Mouse (Mus musculus) monocyte, adult 5-6 weeks (primary cell): ENCODE measurements at regions not wholly inside any gene's neighbourhood (a gene's known extent, or its start where the extent isn't known, plus 50 kb on each side); places are given as distances from the start of the nearest gene placed in this dataset.

Experiments
- ATAC-seq: fragments of 153-309, 156-312 bp; replicated peaks from 2 replicates; pipeline ENCODE4 v1.8.0; 2017; ENCODE audit warnings: mild to moderate bottlenecking; ENCODE audit not compliant: low TSS enrichment, insufficient number of reproducible peaks, severe bottlenecking, poor library complexity, low FRiP score

- ATAC-seq = no peak
Measured at GRCm38 (mm10) chr1:190444366-190444765, 273.9 kb upstream of the Prox1 start.

GRCm38 (mm10) chr1:190443234-190443633, 272.7 kb upstream of the Prox1 start:
- ATAC-seq = no peak

- ATAC-seq = no peak
Measured at GRCm38 (mm10) chr1:190442166-190442565, 271.7 kb upstream of the Prox1 start.

DNA sequence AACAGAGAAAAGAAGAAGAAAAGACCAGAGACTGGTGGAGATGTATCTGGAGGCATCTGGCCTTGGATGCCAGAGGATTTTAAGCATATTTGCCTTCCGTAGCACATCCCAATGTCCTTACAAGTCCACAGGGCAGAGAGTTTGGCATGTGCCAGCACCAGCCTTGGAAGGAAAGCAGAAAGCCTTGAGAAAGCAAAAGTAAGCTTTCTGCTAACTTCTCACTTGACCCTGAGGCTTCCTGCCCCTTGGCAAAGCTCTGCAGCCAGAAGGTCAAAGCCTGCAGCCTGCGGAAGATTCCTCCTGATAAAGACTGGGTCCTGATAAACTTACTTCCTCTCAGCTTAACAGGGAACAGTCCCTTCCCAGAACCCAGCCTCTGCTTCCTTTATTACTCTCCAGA, 268.3 kb upstream of the Prox1 start:
- ATAC-seq = no peak

- ATAC-seq = no peak
Measured at GRCm38 (mm10) chr1:190422874-190423273, 252.4 kb upstream of the Prox1 start.

DNA sequence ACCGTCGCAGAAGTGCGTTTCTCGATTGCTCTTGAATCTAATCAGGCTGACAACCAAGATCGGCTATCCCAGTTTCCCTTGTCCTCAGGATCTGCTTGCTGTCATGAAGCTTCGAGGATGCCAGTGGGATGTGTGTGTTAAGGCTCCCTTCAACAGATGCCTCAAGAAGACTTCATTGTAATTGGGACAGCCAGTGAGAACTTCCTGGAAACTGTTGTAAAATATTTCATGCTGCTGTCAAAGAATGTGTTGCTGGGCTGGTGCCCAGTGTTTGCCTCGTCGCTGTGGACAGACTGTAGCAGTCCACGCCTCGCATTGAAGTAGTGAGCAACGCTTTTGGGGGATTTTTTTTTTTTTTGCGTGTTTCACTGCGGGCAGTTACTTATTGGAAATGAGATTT, 249.2 kb upstream of the Prox1 start:
- ATAC-seq = no peak

DNA sequence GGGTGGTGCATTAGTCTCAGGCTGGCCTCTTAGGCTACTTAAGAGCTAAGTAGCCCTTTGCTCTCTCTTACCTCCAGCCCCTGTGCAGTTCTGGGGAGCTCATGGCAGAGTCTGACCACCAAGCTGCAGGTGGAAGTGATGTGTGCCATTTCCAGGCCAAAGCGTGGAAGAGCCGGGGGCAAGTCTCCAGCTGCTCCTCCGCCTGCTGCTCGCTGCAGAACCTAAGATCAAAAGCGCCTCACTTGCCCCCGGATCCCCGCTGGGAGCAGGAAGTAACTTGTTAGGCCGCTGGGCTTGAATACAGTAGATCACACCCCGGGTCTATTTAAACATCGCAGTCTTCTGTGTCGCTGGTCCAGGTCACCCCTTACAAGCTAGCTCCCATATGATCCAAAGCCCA, 246.8 kb upstream of the Prox1 start:
- no peak for ATAC-seq

- ATAC-seq = no peak
Measured at GRCm38 (mm10) chr1:190411756-190412155, 241.2 kb upstream of the Prox1 start.

- no peak for ATAC-seq
Measured at GRCm38 (mm10) chr1:190403335-190403734, 232.8 kb upstream of the Prox1 start.

DNA sequence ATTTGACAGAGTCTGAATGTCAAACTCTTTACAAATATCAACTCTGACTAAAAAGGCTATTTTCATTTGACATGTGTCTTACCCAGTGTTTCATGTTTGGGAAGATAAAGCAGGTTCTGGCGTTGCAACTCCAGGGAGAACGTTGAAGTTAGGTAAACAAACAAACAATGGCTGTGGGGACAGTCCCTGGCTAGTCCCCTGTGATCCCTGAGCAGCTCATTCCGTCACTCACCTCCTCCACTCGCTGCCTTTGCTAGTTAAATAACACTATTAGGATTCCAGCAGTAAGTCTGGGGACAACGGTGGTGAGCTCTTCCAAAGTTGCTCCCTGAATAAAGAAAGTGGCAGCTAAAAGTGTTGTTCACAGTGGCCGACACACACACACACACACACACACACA, 227.8 kb upstream of the Prox1 start:
- no peak for ATAC-seq

DNA sequence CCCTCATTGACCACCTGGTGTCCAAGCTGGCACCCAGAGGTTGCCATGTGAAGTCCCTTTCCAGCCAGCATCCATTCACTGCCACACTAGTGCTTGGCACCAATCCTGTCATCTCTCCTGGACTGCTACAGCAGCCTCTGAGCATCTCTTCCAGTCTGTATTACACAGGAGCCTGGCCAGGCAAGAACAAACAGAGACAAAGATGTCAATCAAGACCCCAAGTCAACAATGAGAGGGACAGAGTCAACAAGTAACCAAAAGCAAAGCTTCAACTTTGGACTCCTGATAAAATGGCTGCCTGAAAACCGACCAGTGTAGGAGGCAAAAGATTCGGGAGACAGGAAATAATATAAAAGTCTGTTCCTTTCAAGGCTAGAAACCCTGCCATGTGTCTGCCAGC, 227.3 kb upstream of the Prox1 start:
- no peak for ATAC-seq

DNA sequence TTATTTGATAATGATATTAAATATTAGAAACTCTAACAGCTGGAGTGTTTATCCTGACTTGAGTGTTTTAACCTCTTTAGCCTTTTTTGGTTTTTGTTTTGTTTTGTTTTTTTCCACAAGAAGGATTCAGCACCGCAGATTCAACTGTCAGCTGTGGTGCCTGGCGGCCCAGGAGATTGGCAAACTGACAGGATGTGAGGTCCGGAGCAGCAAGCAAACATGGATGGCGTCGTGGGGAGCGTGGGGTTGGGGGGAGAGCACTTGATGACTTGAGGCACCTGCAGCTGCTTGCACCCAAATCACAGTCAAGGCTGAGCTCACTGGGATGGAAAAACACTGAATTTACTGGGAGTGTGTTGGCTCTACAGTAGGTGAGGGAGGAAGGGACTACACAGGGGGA, 222.5 kb upstream of the Prox1 start:
- ATAC-seq = no peak

- no peak for ATAC-seq
Measured at GRCm38 (mm10) chr1:190388853-190389252, 218.3 kb upstream of the Prox1 start.

DNA sequence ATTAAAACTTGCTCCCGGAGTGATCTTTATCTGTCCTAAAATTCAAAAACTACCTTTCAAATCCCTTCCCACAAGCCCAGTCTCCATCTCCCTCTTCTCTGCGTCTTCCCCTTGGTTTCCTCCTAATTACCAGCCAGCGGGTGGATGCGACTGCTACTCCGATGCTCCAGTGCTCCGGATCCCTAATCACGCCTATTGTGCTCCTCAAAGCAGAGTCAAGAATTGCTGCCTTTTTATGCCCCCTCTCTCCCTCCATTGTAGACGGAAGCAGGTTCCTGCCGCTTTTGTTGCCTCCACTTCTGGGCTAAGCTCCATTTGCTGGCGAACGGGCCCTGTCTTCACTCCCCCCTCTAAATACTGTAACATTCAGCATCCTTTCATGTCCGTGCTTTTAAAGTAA, 214.0 kb upstream of the Prox1 start:
- no peak for ATAC-seq

DNA sequence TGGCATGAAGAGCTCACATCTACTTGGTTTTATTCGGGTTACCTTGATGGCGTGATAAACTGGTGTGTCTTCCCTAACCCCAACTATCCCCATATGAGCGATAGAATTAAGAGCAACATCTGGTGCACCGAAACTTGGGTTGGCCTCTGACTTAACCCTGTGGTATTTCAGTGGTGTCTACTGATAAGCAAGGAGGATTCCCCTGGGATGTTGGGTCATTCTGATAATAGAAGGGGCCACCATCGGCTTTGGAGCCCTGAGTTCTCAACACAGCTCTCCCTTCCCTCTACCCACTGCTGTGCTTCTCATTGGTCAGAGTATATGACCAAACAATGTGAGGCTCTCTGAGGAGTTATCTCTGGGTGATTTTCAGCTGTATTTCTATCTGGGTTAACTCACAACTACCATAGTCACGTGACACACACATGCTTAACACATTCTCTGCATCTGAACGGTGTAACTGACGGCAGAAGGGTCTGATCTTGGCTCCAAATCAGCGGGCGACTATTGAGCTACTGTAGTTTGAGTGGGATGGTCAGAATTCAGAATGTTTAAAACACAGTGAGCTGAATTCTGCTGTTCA, 212.8 kb upstream of the Prox1 start:
- ATAC-seq = no peak

DNA sequence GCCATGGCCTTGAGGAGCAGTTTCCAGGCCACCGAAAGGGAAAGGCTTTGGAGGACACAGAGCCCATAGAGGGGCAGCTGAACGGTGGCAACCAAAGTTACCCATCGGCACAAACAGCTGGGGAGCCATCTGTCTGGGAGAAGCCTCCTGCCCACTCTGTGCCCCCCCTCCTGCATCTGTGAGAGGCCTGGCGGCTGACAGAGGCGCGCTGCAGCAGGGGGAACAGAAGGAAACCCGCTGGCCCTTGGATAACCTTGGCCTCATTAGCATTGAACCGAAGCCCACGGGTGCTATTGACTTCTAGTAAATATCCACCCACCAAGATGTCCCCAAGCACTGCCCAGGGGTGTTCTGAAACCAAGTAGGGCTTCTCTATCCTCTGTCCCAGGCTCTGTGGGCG, 209.6 kb upstream of the Prox1 start:
- no peak for ATAC-seq

DNA sequence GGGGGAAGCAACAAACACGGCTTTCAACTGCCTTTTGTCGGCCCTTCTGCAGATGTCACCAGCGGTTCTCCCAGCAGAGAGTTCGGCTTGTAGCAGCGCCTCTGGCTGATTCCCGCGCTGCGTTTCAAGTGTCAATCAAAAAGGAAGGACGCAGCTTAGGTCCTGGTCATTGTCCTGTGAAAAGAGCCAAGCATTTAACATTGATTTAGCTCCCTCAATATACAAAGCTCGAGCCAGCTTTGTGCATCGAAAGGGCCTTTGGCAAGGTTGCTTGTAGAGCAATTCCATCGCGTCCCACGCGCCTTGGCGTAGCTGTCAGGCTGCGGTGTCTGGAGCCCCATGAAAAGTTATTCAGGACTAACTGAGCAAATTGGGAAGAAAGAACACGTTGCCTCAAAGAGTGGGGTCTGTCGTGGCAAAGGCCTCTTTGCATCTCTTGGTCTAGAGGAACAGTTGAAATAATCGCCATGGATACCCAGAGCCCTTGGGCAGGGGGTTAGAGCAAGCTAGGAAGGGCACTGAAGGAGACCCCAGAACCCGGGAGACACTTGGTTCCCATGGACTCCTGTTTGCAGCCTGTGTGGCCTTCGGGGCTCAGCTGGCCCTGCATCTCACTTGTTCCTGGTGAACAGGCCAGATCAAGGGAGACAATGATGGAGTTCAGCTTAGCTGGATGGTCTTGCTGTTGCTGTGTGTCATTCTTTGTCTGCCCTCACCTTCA, 204.8 kb upstream of the Prox1 start:
- ATAC-seq = no peak

DNA sequence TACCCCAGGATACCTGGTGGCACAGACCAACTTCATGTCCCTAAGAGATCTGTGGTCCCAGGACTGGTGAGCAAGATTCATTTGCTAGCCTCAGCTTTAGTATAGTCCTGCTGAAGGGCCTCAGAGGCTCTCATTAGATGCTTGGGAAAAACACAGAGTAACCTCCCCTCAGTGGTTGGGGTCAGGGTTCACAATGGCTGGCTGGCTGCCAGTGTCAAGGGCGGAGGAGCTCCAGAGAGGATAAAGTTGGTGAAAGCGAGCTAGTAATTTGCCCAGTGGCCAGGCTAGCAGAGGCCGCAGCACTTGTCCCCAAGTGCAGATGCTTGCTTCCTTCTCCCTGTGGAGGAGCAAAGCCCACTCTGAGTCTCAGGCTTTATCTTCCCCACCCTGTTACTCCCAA, 203.8 kb upstream of the Prox1 start:
- ATAC-seq = no peak

DNA sequence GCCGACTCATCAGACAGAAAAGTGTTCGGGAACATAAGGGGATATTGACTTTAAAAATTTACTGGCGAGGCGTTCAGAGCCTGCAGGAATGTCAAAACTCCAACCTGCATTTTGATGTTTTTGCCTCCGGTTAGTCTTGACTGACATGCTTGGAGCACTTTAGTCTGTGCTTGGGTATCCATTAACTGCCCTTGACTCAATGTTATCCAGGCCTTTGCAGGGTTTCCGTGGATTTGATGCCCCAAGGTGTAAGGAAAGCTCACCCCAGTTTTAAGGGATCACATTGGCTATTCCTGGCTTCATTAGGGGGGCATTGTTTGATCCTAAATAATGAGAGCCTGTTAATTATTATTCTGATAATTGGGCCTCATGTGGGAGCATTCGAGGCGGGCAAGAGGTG, 196.1 kb upstream of the Prox1 start:
- no peak for ATAC-seq

GRCm38 (mm10) chr1:190365126-190365525, 194.6 kb upstream of the Prox1 start:
- no peak for ATAC-seq

DNA sequence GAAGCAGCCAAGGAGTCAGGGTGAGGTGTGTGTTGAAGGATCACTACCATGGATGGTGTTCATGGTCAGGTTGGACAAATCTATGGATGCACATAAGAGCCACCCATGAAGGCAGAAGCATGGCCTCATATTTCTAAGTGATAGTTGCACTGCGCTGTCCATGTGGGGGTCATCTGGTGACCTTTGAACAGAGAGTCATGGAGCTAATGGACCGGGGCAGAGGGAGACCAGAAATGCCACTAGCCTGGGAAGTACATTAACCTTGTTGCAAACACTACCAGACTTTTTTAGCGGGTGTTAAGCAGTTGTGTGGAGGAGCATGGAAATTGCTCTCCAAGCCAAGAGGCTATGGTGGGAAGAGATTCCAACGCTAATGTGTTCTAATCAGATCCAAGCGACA, 190.1 kb upstream of the Prox1 start:
- ATAC-seq = no peak
